Mouse (Mus musculus) adrenal gland, adult 10 weeks (tissue): ENCODE data around the gene Aqp9. TPM values are rescaled to one million over a fixed set of nuclear protein-coding genes. Genes with fewer than 3 reads are reported as not detected.

ENCODE experiments used
- polyA plus RNA-seq: library from polyadenylated mRNA; stranded (reverse); fragments of 350-450 nt; fragmentation: Illumina TruSeq; extraction: RNeasy Lipid Tissue Mini Kit (QIAGEN cat#74804); gene quantifications from one replicate; pipeline ENCODE4 v1.2.3, GENCODE M21; 2014; ENCODE audit warnings: low read depth, low replicate concordance

Aqp9 gene
- polyA plus RNA-seq, result 0.82 TPM

DNA sequence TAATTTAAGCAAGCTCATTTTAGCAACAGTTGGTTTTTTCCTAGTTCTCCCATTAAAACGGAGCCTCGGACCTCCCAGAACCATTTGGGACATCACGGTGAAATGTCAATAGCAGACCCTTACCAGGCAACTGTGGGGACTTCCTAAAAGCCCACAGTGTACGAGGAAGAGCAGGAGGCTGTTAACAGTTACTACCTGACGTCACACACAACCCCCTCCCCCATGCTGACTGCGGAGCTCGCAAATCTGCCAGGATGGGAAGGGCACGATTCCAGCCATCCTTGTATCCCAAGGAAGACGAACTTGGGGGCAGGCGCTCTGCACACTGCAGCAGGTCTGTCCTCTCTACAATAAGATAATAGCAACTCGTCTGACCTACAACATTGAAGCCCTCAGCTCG lies at the start of gene Aqp9:
Gene Aqp9 (minus strand): TSS at position 172 of the 400 bp plus-strand sequence.

DNA sequence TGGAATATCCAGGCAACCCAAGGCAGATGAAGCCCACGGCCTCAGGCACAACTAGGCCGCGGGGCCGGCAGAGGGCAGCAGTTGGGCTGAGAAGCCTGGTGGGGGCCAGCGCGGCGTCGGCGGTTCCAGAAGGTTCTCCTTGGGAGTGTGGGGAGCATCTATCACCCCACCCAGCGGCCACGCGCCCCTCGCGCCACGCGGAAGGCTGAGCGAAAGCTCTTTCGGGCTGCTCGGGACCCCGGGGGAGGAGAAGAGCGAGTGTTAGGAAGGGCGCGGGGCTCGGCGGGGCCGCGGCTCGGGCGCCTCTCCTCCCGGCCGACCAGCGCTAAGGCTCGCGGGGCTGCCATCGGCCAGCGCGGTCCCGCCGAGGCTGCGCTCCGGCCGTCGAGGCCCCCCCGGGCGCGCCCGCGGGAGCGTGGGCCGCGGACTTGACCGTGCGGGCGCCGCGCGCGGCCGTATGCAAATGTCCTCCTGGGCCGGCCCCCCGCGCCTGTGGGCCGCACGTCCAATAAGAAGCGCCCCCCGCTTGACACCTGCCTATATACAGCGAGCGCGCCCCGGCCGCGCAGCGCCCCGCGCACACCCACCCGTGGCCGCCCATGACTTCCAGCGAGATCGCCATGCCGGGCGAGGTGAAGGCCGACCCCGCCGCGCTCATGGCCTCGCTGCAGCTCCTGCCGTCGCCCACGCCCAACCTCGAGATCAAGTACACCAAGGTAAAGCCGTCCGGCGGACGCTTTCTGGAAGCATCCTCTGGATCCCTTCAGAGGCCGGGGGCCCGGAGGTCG lies 47.0 kb upstream of the Aqp9 start, which contains the start of gene Aldh1a2:
Gene Aldh1a2 (plus strand): TSS at position 542 of the 788 bp plus-strand sequence.

Other genes starting within 250 kb of the Aqp9 start
- gene Lipc, start 216.5 kb downstream of the Aqp9 start, polyA plus RNA-seq, result not detected
- 65.4 TPM for gene Aldh1a2, start 47.1 kb upstream of the Aqp9 start, polyA plus RNA-seq